Mouse (Mus musculus) heart, embryonic 10.5 days (tissue): ENCODE data around the gene Gpr107. TPM values are rescaled to one million over a fixed set of nuclear protein-coding genes. Genes with fewer than 3 reads are reported as not detected.

Experiments used
- DNase-seq: peaks from one replicate; pipeline ENCODE4 v3.0.0-alpha.2; 2017; ENCODE audit warnings: low spot score
- H3K27ac ChIP-seq: fragments of 300-500 bp; sonication (generic); 2 replicates; pipeline ENCODE4 v1.5.1; 2016; ENCODE audit warnings: mild to moderate bottlenecking
- H3K27me3 ChIP-seq: fragments of 300-500 bp; sonication (generic); 2 replicates; pipeline ENCODE4 v1.6.1; 2016; ENCODE audit warnings: mild to moderate bottlenecking; ENCODE audit not compliant: poor library complexity, insufficient read depth, severe bottlenecking
- H3K36me3 ChIP-seq: fragments of 300-500 bp; sonication (generic); 2 replicates; pipeline ENCODE4 v1.6.1; 2016; ENCODE audit warnings: mild to moderate bottlenecking, moderate library complexity
- H3K4me1 ChIP-seq: fragments of 300-500 bp; sonication (generic); 2 replicates; pipeline ENCODE4 v1.6.1; 2016; ENCODE audit warnings: mild to moderate bottlenecking
- H3K4me3 ChIP-seq: fragments of 300-500 bp; sonication (generic); 2 replicates; pipeline ENCODE4 v1.5.1; 2016; ENCODE audit warnings: mild to moderate bottlenecking, moderate library complexity
- H3K9me3 ChIP-seq: fragments of 300-500 bp; sonication (generic); 2 replicates; pipeline ENCODE4 v1.6.1; 2016; ENCODE audit warnings: mild to moderate bottlenecking, moderate library complexity
- WGBS: fragments of 180-500 bp; shearing (Covaris S2); methylation state at CpG from one replicate; pipeline ENCODE4 v1.1.7; 2016; 5-methylcytosine and 5-hydroxymethylcytosine counted together
- polyA plus RNA-seq: library from polyadenylated mRNA; unstranded; fragments of >200 nt; fragmentation: Nextera tagmentation; extraction: Ambion mirVana; gene quantifications from 2 replicates; pipeline ENCODE4 v1.2.1, GENCODE M21; 2016

Gene Gpr107
- polyA plus RNA-seq, 1 experiment from 2014 or later: 37.4 TPM

DNA sequence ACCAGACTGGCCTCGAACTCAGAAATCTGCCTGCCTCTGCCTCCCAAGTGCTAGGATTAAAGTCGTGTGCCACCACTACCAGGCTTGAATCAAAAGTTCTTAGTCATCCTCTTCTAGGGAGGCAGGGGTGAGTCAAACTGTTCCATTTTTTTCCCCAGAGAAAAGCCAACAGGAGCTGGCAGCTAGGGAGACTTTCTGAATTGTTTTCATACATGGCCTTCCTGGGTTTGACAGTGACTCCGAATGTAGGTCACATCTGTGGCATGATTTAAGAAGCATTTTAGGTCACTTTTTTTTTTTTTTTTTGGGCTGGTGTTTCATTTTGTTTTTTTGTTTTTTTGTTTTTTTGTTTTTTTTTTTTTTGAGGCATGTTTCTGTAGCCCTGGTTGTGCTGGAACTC, 33.9 kb upstream of the Gpr107 start:
- WGBS: 88% methylated on average over 3 of the region's 3 CpGs
- Histone ChIP-seq H3K27ac (no peak overlapping the region), H3K4me3 (no peak overlapping the region), H3K9me3 (no peaks in the 10 kb centered on the region), H3K36me3 (peaks cover 16% of the 10 kb centered on the region), H3K4me1 (peaks cover 30% of the 10 kb centered on the region), H3K27me3 (no peaks in the 10 kb centered on the region)
- DNase-seq: no peak

DNA sequence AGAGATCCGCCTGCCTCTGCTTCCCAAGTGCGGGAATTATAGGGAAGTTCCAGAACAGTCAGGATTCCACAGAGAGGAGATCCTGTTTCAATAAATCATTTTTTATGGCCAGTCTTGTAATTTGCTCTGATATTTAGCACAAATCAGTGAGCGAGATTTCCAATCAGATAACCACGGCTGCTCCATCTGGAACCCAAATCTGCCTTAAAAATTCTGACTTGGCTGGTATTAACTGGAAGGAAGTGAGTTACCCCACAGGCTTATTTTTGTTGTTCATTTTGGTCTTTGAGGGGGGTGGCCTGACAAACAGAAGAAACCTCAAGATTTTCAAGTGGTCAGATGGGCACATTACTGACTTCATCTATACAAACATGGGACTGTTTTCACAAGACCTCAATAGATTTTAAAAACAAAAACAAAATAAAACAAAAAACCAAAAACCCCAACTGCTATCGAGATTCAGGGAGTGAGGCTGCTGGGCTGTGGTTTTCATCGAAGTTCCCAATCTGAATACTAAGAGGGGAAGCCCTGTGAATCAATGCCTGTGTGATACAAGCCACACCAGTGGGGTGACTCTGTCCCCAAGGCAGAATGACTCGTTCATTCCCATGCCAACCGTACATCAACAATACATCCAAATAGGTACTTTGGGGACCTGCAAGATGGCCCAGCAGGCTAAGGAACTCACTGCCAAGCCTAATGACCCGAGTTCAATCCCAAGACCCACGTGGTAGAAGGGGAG, 33.3 kb upstream of the Gpr107 start:
- DNase-seq: no peak
- 88% methylated on average over 10 of the region's 10 CpGs for WGBS
- no peak overlapping the region for H3K27ac ChIP-seq
- no peaks in the 10 kb centered on the region for H3K27me3 ChIP-seq
- peaks cover 13% of the 10 kb centered on the region; the same call in 1 of the 2 replicates for H3K36me3 ChIP-seq
- H3K4me1 ChIP-seq: peaks cover 34% of the 10 kb centered on the region
- no peak overlapping the region for H3K4me3 ChIP-seq
- no peaks in the 10 kb centered on the region for H3K9me3 ChIP-seq

DNA sequence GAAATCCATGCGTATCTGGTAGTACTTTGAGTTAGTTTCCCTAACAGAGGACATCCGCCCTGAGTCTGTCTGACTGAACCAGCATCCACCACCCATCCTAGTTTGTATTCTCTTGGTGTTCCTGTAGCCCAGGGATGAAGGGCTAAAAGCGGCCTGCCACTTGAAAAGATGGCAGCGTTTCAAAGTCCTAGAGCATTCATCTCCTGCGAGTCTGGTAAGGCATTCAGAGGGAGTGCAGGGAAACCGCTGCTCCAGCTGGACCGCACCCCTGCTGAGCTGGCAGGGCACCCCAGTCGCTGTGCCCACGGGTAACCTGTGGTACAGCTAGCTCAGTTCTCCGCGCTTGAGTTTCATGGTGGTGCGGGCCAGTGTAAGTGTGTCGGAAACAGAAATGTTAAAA, 32.3 kb upstream of the Gpr107 start:
- Histone ChIP-seq H3K9me3 (no peaks in the 10 kb centered on the region), H3K4me1 (peaks cover 44% of the 10 kb centered on the region), H3K4me3 (no peak overlapping the region), H3K36me3 (peaks cover 9% of the 10 kb centered on the region; the same call in 1 of the 2 replicates), H3K27ac (peak overlapping the region; percentile 33; the same call in 1 of the 2 replicates), H3K27me3 (no peaks in the 10 kb centered on the region)
- no peak for DNase-seq
- 65% methylated on average over 13 of the region's 13 CpGs for WGBS

DNA sequence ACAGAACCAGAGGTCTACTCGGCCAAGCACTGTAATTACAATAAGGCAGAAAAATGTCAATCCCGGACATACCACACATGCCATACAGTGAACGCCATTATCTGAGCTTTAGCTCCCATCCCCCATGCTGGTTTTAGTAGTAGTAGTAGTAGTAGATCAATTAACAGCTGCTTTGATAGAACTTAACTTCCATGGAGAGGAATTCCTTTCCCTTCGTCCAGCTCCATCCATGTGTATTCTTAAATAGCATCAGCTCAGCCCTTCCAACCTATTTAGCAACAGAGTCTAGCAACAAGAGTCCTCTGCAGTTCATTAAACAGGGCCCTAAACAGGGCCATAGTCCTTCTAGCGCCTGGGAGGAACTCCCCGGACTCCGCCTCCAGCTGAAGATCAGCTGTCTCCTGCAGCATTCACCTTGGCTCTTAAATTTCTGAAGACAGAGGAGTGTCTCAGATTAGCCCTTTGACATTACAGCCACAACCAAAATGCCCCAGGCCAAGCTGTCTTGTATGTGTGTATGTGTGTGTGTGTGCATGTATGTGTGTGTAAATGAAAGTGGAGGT, 30.9 kb upstream of the Gpr107 start:
- Histone ChIP-seq H3K9me3 (no peaks in the 10 kb centered on the region), H3K27me3 (no peaks in the 10 kb centered on the region), H3K36me3 (peaks cover 9% of the 10 kb centered on the region; the same call in 1 of the 2 replicates), H3K4me3 (no peak overlapping the region), H3K4me1 (peaks cover 43% of the 10 kb centered on the region), H3K27ac (no peak overlapping the region)
- 77% methylated on average over 7 of the region's 7 CpGs for WGBS
- no peak for DNase-seq

DNA sequence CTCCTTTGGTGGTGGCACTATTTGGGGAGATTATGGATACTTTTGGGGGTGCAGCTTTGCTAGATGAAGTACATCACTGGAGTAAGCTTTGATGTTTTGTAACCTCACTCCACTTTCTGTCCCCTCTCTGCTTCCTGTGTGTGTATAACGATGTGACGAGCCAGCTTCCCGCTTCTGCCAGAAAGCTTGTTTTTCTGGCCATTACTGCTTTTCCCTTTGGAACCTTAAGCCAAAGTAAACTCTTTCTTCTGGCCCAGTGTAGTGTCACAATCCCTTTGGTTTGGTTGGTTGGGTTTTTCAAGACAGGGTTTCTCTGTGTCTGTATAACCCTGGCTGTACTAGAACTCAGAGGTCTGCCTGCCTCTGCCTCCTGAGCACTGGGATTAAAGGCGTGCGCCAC, 29.3 kb upstream of the Gpr107 start:
- peaks cover 51% of the 10 kb centered on the region for H3K4me1 ChIP-seq
- H3K36me3 ChIP-seq: no peaks in the 10 kb centered on the region
- no peak overlapping the region for H3K27ac ChIP-seq
- 85% methylated on average over 5 of the region's 5 CpGs for WGBS
- no peak overlapping the region for H3K4me3 ChIP-seq
- H3K9me3 ChIP-seq: no peaks in the 10 kb centered on the region
- DNase-seq: no peak
- no peaks in the 10 kb centered on the region for H3K27me3 ChIP-seq

DNA sequence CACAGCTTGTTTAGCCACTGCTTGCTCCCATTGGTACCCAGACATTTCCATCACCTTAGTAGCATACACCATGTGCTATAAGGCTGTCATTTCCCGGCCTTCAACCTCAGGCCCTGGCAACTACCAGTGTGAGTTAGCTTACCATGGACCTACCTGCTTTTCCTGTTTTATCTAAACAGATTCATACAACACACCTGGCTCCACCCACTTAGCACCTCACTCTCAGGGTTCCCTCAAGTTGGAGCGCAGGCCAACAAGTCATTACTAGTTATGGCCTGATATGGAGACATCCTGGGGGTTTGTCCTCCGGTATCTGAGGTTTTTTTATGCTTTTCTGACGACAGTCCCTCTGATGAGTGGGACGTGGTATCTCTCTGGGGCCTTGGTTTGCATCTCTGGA, 28.6 kb upstream of the Gpr107 start:
- Histone ChIP-seq H3K27me3 (no peaks in the 10 kb centered on the region), H3K27ac (no peak overlapping the region), H3K4me1 (peaks cover 56% of the 10 kb centered on the region), H3K9me3 (no peaks in the 10 kb centered on the region), H3K4me3 (no peak overlapping the region), H3K36me3 (no peaks in the 10 kb centered on the region)
- 80% methylated on average over 5 of the region's 5 CpGs for WGBS
- DNase-seq: no peak

DNA sequence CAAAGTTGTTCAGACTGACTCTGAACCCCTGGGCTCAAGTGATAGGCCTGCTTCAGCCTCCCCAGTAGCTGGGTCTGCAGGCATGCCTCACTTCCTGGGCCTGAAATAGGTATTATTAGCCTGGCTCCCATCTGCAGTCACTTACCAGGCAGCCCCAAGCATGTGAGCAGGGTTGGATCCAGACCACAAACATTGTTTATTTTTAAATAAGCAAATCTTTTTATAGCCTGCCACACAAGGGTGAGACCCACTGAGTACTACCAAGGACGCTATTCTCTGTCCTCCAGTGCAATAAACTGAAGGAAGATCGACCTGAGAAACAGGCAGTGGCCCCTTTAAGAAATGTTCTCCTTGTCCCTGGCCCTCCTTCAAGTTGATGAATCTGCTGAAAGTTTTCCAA, 27.4 kb upstream of the Gpr107 start:
- WGBS: 63% methylated on average over 2 of the region's 2 CpGs
- no peaks in the 10 kb centered on the region for H3K36me3 ChIP-seq
- H3K27me3 ChIP-seq: no peaks in the 10 kb centered on the region
- H3K4me1 ChIP-seq: peaks cover 58% of the 10 kb centered on the region
- H3K9me3 ChIP-seq: no peaks in the 10 kb centered on the region
- no peak overlapping the region for H3K4me3 ChIP-seq
- peak overlapping the region; percentile 70 for H3K27ac ChIP-seq
- DNase-seq: no peak

DNA sequence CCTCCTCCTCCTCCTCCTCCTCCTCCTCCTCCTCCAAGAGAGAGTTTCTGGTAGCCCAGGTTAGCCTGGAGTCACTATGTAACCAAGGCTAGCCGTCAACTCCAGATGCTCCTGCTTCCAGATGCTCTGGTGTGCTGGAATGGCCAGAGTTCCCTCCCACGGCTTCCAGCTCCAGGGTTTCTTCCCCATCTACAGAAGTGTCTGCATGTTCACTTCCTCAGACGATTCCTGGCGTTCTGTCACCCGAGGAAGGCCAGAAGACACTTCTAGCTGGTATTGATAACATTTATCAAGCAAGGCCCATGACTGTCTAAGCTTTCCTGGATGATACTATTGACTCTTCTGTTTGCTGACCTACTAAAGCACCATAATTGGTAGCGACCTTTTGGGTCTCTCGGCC, 27.0 kb upstream of the Gpr107 start:
- WGBS: 60% methylated on average over 7 of the region's 7 CpGs
- Histone ChIP-seq H3K27ac (peak overlapping the region; percentile 70), H3K27me3 (no peaks in the 10 kb centered on the region), H3K9me3 (no peaks in the 10 kb centered on the region), H3K4me1 (peaks cover 58% of the 10 kb centered on the region), H3K36me3 (no peaks in the 10 kb centered on the region), H3K4me3 (no peak overlapping the region)
- DNase-seq: no peak

DNA sequence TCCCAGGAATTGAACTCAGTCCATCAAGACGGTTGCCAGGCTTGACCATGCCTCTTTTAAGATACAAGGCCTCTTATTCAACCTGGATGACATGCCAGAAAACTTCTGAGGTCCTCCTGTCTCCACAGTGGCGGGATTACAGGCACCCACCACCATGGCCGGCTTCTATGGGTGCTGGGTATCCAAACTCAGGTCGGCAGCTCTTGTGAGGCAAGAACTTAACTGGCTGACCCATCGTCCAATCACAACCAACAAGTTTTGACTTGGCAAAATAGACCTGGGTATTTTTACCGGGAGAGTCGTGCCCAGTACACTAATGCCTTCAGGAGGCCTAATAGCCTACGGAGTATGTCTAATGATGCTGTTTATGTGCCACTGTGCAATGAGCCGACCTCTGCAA, 26.1 kb upstream of the Gpr107 start:
- 87% methylated on average over 9 of the region's 9 CpGs for WGBS
- Histone ChIP-seq H3K36me3 (no peaks in the 10 kb centered on the region), H3K27ac (no peak overlapping the region), H3K4me3 (no peak overlapping the region), H3K9me3 (no peaks in the 10 kb centered on the region), H3K4me1 (peaks cover 64% of the 10 kb centered on the region), H3K27me3 (no peaks in the 10 kb centered on the region)
- no peak for DNase-seq

DNA sequence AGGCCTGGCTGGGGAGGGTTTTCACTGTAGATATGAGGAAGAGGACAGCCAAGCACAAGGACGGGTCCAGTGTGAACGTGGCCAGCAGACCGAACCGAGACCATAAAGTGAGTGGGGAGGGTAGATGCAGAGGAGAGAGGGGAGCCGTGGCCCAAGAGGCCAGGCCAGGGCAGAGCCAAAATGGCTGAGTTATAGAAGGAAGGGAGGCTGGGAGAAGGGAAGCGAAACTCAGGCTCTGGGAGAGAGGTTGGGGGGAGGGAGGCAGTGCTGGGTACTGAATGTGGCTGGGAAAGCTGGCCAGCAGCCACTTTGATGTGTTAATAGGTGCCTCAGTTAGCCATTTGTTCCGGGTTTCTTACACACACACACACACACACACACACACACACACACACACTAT, 24.9 kb upstream of the Gpr107 start:
- H3K4me1 ChIP-seq: peaks cover 69% of the 10 kb centered on the region

DNA sequence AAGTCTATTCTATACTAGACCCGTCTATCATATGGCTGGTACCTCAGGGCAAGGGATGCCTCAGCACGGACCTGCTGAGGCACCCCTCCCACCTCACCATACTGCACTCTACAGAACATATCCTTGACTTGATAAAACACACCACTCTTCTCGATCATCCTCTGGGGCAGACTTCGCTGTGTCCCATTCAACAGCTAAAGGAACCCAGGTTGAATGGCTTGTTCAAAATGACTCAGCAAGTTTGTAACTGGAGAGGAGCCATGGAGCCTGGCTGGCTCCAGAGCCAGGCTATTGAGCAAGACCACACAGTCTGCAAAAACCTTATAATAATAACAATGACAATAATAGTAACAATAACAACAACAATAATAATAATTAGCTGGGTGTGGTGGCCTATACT, 24.2 kb upstream of the Gpr107 start:
- H3K36me3 ChIP-seq: no peaks in the 10 kb centered on the region
- no peak for DNase-seq
- H3K4me1 ChIP-seq: peaks cover 76% of the 10 kb centered on the region
- H3K27me3 ChIP-seq: no peaks in the 10 kb centered on the region
- H3K9me3 ChIP-seq: no peaks in the 10 kb centered on the region
- H3K4me3 ChIP-seq: no peak overlapping the region
- WGBS: 63% methylated on average over 4 of the region's 4 CpGs
- H3K27ac ChIP-seq: no peak overlapping the region

More for the DNA sequence above, 24.9 kb upstream of the Gpr107 start:
- peak overlapping the region; percentile 52; the same call in 1 of the 2 replicates for H3K27ac ChIP-seq
- no peaks in the 10 kb centered on the region for H3K27me3 ChIP-seq
- no peak overlapping the region for H3K4me3 ChIP-seq
- no peaks in the 10 kb centered on the region for H3K36me3 ChIP-seq
- no peaks in the 10 kb centered on the region for H3K9me3 ChIP-seq
- WGBS: 62% methylated on average over 7 of the region's 7 CpGs
- no peak for DNase-seq

DNA sequence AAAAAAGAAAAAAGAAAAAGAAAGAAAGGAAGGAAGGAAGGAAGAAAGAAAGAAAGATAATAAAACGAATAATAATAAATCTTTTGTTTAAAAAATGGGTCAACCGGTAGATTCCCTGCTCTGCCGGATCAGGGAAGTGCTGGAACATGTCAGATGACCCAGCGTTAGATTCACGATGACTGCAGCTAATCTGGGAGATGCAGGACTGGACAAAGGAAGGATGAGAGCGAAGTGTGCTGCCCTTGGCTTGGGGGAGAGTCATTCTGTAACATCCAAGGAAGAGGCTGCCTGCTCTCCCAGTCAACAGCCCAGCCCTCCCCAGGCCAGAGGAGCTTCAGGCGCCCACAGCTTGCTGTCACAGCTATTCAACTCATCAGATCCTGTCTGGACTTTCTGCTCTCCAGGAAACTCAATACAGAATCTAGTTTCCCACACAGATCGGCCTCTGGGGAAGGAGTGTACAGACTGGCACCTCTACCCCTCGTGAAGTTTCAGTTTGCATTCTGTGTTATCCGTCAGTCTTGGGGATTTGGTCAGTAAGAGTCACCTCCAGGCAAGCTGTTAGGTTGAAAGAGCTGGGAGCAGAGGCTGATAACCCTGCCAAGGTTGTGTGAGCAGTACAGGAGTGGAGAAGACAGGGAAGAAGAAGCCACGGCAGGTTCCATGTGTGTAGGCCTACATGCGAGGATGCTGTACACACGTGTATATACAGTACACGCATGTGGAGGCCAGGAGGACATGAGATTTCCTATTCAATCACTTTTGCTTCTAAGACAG, 22.2 kb upstream of the Gpr107 start:
- DNase-seq: no peak
- Histone ChIP-seq H3K27me3 (no peaks in the 10 kb centered on the region), H3K9me3 (no peaks in the 10 kb centered on the region), H3K36me3 (no peaks in the 10 kb centered on the region), H3K4me1 (peaks cover 75% of the 10 kb centered on the region), H3K27ac (peak overlapping the region; percentile 82), H3K4me3 (no peak overlapping the region)
- 69% methylated on average over 14 of the region's 14 CpGs for WGBS

DNA sequence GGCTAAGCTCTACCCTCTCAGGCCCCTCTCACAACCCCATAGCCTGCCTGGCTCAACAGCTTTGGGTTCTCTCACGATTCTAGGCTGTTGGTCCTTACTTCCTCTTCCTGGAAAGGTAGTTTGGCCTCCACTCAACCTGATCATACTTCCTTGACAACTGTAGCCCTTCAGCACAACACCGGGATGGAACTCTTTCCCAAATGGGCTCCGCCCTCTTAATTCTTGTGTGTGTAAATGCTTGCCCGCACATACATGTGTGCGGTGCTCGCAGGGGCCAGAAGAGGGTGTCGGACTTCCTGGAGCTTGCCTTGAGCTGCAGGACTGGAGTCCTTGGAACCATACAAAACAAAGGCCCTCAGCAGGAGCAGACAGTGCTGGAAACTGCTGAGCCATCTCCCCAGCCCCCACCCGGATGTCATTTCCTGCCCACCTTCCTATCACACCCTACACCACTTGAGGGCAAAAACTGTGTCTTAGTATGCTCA, 21.3 kb upstream of the Gpr107 start:
- Histone ChIP-seq H3K9me3 (no peaks in the 10 kb centered on the region), H3K4me1 (peaks cover 78% of the 10 kb centered on the region), H3K27ac (peak overlapping the region; percentile 82), H3K4me3 (no peak overlapping the region), H3K36me3 (no peaks in the 10 kb centered on the region), H3K27me3 (no peaks in the 10 kb centered on the region)
- WGBS: 61% methylated on average over 8 of the region's 8 CpGs
- DNase-seq: no peak
